Mouse (Mus musculus) heart, adult 2 months (tissue): ENCODE measurements around the gene Usp48.

Experiments used
- CTCF ChIP-seq: fragments of 200-600 bp; IDR thresholded peaks from 2 replicates; pipeline ENCODE4 v1.8.1; 2022; ENCODE audit warnings: antibody characterized with exemption, mild to moderate bottlenecking, moderate library complexity
- EP300 ChIP-seq: fragments of 200-500 bp; IDR thresholded peaks from 2 replicates; pipeline ENCODE4 v1.6.1; 2011; ENCODE audit warnings: low read depth, low read length, control low read depth; ENCODE audit not compliant: insufficient read depth

- TF ChIP-seq CTCF (no peak), EP300 (no peak)
Measured at GRCm38 (mm10) chr4:137609702-137610101, 16.1 kb downstream of the Usp48 start.
